Mouse (Mus musculus) B cell, adult 2 months (primary cell): ENCODE measurements around the gene Ggt1.

Experiments used
- DNase-seq, 2 experiments: peaks; one replicate each; pipeline ENCODE4 v3.0.0; 2022

Ggt1 gene

DNA sequence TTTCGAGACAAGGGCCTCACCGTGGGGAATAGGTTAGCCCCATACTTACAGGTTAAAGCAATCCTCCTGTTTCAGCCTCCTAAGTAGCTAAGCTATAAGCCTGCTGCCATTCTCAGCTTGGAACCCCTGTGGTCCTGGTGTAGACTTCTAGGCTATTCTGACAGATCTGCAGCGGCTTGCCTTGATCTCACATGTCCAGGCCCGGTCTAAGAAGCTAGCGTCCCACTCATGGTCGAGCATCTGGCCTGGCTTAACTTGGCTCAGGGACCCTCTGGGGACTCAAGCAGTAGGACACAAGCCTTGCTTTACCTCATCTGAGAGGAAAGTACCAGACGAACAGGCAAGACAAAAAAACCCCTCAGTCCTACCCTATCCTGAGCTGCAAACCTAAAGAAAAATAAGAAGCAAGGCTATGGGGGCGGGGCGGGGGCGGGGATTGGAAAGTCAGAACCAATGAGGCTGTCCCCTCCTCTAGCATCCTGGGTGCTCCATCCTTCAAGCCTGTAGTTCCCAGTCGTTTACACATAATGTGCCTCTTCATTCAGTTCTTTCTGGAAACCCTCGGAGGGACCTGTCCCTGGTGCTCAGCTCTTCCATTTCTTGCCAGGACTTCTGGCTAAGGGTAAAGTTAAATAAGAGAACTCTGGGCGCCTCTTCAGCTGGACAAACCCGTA, 73.8 kb downstream of the Ggt1 start:
- DNase-seq = no peak

DNA sequence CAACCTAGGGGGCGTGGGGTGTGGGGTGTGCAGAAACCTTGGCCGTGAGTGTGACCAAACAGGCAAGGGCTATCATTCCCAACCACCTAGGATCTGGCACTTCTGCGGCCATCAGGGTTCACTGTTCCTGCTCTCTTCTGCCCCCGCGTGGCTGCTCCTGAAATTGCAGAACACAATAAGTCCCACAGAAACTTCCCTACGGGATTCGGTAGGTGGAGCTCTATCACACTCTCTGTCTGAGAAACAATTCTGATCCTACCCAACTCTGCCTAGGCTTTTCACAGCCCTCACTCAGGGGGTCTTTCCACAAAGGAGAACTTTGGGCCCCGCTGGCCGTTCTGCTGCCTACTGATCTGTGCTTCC, 74.3 kb downstream of the Ggt1 start:
- peak; percentile 85 to 86 for DNase-seq
